8 mouse cellular contexts compared by ENCODE assay signal in the genomic region with DNA sequence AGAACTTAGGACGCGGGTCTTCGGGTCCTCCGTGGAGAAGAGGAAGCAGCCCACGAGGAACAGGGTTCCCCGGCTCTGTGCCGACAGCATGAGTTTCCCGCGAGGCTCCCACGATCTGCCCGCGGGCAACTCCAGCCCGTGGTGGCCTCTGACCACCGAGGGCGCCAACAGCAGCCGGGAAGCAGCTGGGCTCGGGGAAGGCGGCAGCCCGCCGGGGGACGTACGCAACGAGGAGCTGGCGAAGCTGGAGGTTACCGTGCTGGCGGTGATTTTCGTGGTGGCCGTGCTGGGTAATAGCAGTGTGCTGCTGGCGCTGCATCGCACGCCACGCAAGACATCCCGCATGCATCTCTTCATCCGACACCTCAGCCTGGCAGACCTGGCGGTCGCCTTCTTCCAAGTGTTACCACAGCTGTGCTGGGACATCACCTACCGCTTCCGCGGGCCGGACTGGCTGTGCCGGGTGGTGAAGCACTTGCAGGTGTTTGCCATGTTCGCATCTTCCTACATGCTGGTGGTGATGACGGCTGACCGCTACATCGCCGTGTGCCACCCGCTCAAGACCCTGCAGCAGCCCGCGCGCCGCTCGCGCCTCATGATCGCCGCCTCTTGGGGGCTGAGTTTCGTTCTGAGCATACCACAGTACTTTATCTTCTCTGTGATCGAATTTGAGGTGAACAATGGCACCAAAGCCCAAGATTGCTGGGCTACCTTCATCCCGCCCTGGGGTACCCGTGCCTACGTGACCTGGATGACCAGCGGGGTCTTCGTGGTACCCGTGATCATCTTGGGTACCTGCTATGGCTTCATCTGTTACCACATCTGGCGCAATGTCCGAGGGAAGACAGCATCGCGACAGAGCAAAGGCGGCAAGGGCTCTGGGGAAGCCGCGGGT. TPM values are rescaled to one million over a fixed set of nuclear protein-coding genes. Genes with fewer than 3 reads are reported as not detected.
DNase-seq lines count a peak whose midpoint lies in the region; ATAC-seq and TF ChIP-seq lines count a peak whose summit lies in the region.

No protein-coding gene starts in this region.

- TF ChIP-seq CTCF in midbrain, postnatal 0 days (IDR thresholded peaks at IDR 0.05) = peak; percentile 50

- peak overlapping the region; percentile 95 for H3K4me2 ChIP-seq in forebrain, embryonic 13.5 days
- H3K4me2 ChIP-seq in hindbrain, embryonic 12.5 days (replicated peaks) = peak overlapping the region; percentile 98
- peak overlapping the region; percentile 96 for H3K4me2 ChIP-seq in limb, embryonic 13.5 days (replicated peaks)
- peak overlapping the region; percentile 89 for H3K4me2 ChIP-seq in midbrain, postnatal 0 days (ENCODE audit: low read depth, low read length, poor library complexity, severe bottlenecking)

- DNase-seq in heart, adult 11 months = peak; percentile 89
- no peak for DNase-seq in heart, postnatal 25 days (ENCODE audit: low spot score)
- peak; percentile 63 for DNase-seq in ZHBTc4 (ENCODE audit: low read depth, low spot score)
- peak; percentile 37 for DNase-seq in midbrain, postnatal 0 days (ENCODE audit: low spot score)
- DNase-seq in natural killer cell, adult 2 months (ENCODE audit: low spot score in 2 of 2) = no peak

- H3K27me3 ChIP-seq in forebrain, embryonic 13.5 days = peaks cover 34% of the 10 kb centered on the region
- H3K27me3 ChIP-seq in hindbrain, embryonic 12.5 days = peaks cover 43% of the 10 kb centered on the region
- H3K27me3 ChIP-seq in limb, embryonic 13.5 days = peaks cover 48% of the 10 kb centered on the region
- peaks cover 20% of the 10 kb centered on the region for H3K27me3 ChIP-seq in midbrain, postnatal 0 days (ENCODE audit: insufficient read depth, low read length)

- H3K36me3 ChIP-seq in forebrain, embryonic 13.5 days (ENCODE audit: poor library complexity, severe bottlenecking) = no peaks in the 10 kb centered on the region
- H3K36me3 ChIP-seq in hindbrain, embryonic 12.5 days = no peaks in the 10 kb centered on the region
- H3K36me3 ChIP-seq in limb, embryonic 13.5 days = no peaks in the 10 kb centered on the region
- H3K36me3 ChIP-seq in midbrain, postnatal 0 days (ENCODE audit: insufficient read depth, low read length) = no peaks in the 10 kb centered on the region

- no peak overlapping the region for H3K27ac ChIP-seq in forebrain, embryonic 13.5 days
- H3K27ac ChIP-seq in hindbrain, embryonic 12.5 days = no peak overlapping the region
- H3K27ac ChIP-seq in limb, embryonic 13.5 days = no peak overlapping the region
- no peak overlapping the region for H3K27ac ChIP-seq in midbrain, postnatal 0 days (ENCODE audit: low read depth, low read length)

- intact Hi-C loops in heart, postnatal 25 days (cut with DNase I) = loop anchor here (5.0 kb wide), 3 partner anchors 78 to 347 kb away; no protein-coding TSS in a partner anchor

- peak overlapping the region; percentile 54 for H3K4me3 ChIP-seq in forebrain, embryonic 13.5 days
- peak overlapping the region; percentile 51 for H3K4me3 ChIP-seq in hindbrain, embryonic 12.5 days
- peak overlapping the region; percentile 57 for H3K4me3 ChIP-seq in limb, embryonic 13.5 days
- H3K4me3 ChIP-seq in midbrain, postnatal 0 days (ENCODE audit: low read depth, low read length) = peak overlapping the region; percentile 41

- H3K9ac ChIP-seq in forebrain, embryonic 13.5 days = peak overlapping the region; percentile 63
- peak overlapping the region; percentile 54 for H3K9ac ChIP-seq in hindbrain, embryonic 12.5 days
- peak overlapping the region; percentile 67 for H3K9ac ChIP-seq in limb, embryonic 13.5 days
- H3K9ac ChIP-seq in midbrain, postnatal 0 days (replicated peaks; ENCODE audit: low read length, poor library complexity, severe bottlenecking) = peak overlapping the region; percentile 5

- H3K9me3 ChIP-seq in forebrain, embryonic 13.5 days (replicated peaks) = no peaks in the 10 kb centered on the region
- no peaks in the 10 kb centered on the region for H3K9me3 ChIP-seq in hindbrain, embryonic 12.5 days (replicated peaks)
- H3K9me3 ChIP-seq in limb, embryonic 13.5 days = no peaks in the 10 kb centered on the region
- H3K9me3 ChIP-seq in midbrain, postnatal 0 days (ENCODE audit: low read length) = no peaks in the 10 kb centered on the region

- peaks cover 19% of the 10 kb centered on the region for H3K4me1 ChIP-seq in forebrain, embryonic 13.5 days
- peaks cover 17% of the 10 kb centered on the region for H3K4me1 ChIP-seq in hindbrain, embryonic 12.5 days
- H3K4me1 ChIP-seq in limb, embryonic 13.5 days = peaks cover 19% of the 10 kb centered on the region
- 0 out of 2 replicates have a peak, but pooled peaks cover 4% of the 10 kb centered on the region for H3K4me1 ChIP-seq in midbrain, postnatal 0 days (ENCODE audit: insufficient read depth, low read length)

- peak; percentile 81 for ATAC-seq in forebrain, embryonic 13.5 days
- ATAC-seq in hindbrain, embryonic 12.5 days (ENCODE audit: low FRiP score) = peak; percentile 69
- ATAC-seq in limb, embryonic 13.5 days (ENCODE audit: low FRiP score, low read depth) = peak; percentile 60
- ATAC-seq in midbrain, postnatal 0 days (ENCODE audit: low FRiP score) = peak; percentile 68; the same call in 1 of the 2 replicates

- WGBS in forebrain, embryonic 13.5 days = under 1% methylated on average over 70 of the region's 70 CpGs
- WGBS in hindbrain, embryonic 12.5 days = 1% methylated on average over 70 of the region's 70 CpGs
- WGBS in limb, embryonic 13.5 days = 2% methylated on average over 70 of the region's 70 CpGs
- WGBS in midbrain, postnatal 0 days = 2% methylated on average over 70 of the region's 70 CpGs

RNA-seq across cellular contexts. Expression of gene Avpr1a, which starts 0.7 kb away (rescaled TPM):
- 1 to 10 TPM; 1.4 to 1.6 TPM for total RNA-seq in heart, postnatal 25 days (2021)
- polyA plus RNA-seq in forebrain, embryonic 13.5 days (2015; fragmentation: Nextera tagmentation; extraction: Ambion mirVana) = 0.26 and 0.57 TPM in 2 replicates
- 0.90 and 1.1 TPM in 2 replicates for polyA plus RNA-seq in hindbrain, embryonic 12.5 days (2016; fragmentation: Nextera tagmentation; extraction: Ambion mirVana)
- polyA plus RNA-seq in limb, embryonic 13.5 days (2015; fragmentation: Nextera tagmentation; extraction: Ambion mirVana) = 3.3 and 3.7 TPM in 2 replicates
- total RNA-seq in midbrain, postnatal 0 days (2014; rRNA removed) = 2.1 and 3.2 TPM in 2 replicates
- polyA plus RNA-seq in midbrain, postnatal 0 days (2015; fragmentation: Nextera tagmentation; extraction: Ambion mirVana) = 2.8 and 3.3 TPM in 2 replicates

Comparison
In these comparisons a context has a peak if more than half of its experiments do, and no peak if none do; other contexts are left out.
1. DNase-seq: peak in heart, adult 11 months (single experiment), ZHBTc4 (single experiment) and midbrain, postnatal 0 days (single experiment); none in heart, postnatal 25 days (single experiment) and natural killer cell, adult 2 months (0 of 2).
2. H3K9ac ChIP-seq: peak in every context shown above with its lines; median percentile 67 in limb, embryonic 13.5 days; 63 in forebrain, embryonic 13.5 days; 54 in hindbrain, embryonic 12.5 days; 5 in midbrain, postnatal 0 days.
3. Peak in every context shown above with its lines, with median percentiles within 50 percentile points of each other: ATAC-seq, H3K4me2 ChIP-seq and H3K4me3 ChIP-seq.